Mouse (Mus musculus): ENCODE measurements around the gene Foxs1. TPM values are rescaled to one million over a fixed set of nuclear protein-coding genes. Genes with fewer than 3 reads are reported as not detected.

Gene Foxs1
- polyA plus RNA-seq, 1 experiment: 4.6 TPM

DNA sequence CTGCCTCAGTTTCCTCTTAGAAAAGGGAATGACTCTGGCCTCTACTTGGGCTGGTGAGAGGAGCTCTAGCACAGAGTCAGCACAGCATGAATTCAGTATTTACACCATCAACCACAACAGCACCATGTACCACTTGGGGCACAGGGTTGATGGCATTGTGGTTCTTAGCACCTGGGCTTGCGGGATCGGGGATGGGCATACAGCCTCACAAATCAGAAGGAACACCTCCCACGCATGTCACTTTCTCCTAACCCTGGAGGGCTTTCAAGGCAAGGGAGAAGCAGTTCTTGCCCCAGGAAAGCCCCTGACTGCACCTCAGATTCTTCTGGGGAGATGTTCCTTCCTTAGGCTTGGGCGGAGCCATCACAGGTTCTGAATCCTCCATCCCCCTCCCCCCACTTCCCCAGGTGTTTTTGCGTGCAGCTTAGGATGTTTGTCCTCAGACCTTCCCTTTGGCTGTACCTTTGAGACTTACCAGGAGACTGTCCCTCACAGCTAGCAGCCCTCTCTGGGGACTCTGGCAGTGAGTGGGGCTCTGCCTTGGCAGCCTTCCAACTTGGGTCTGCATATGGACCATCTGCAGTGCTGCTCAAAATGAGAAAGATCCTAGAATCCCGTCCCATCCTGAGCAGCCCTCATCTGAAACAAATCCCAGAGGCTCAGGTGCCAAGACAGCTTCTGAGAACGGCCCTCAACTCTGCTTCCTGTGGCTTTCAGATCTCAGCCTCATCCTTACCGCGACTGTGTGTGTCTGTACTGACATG, 26.6 kb downstream of the Foxs1 start:
- H3K36me3 ChIP-seq (replicated peaks; ENCODE audit: low read length): no peaks in the 10 kb centered on the region
- peaks cover 76% of the 10 kb centered on the region for H3K27me3 ChIP-seq (replicated peaks)
- TF ChIP-seq FLI1 (IDR thresholded peaks at IDR 0.05; ENCODE audit: low read length) (no peak), GATA1 (IDR thresholded peaks at IDR 0.05; ENCODE audit: borderline replicate concordance, low read length) (no peak)

GRCm38 (mm10) chr2:152905036-152905829, 27.8 kb downstream of the Foxs1 start:
- TF ChIP-seq FLI1 (IDR thresholded peaks at IDR 0.05; ENCODE audit: low read length): no peak
- TF ChIP-seq GATA1 (IDR thresholded peaks at IDR 0.05; ENCODE audit: borderline replicate concordance, low read length): no peak
- Histone ChIP-seq H3K9me3 (peaks cover 19% of the 10 kb centered on the region), H3K4me1 (peaks cover 70% of the 10 kb centered on the region), H3K27me3 (replicated peaks) (peaks cover 69% of the 10 kb centered on the region), H3K36me3 (replicated peaks; ENCODE audit: low read length) (no peaks in the 10 kb centered on the region), H3K4me3 (replicated peaks) (peak overlapping the region; percentile 79)

More for the DNA sequence above, 26.6 kb downstream of the Foxs1 start:
- H3K9me3 ChIP-seq: peaks cover 19% of the 10 kb centered on the region
- H3K4me3 ChIP-seq (replicated peaks): no peak overlapping the region
- H3K4me1 ChIP-seq: peaks cover 70% of the 10 kb centered on the region

- Histone ChIP-seq H3K9me3 (peaks cover 13% of the 10 kb centered on the region), H3K4me1 (peaks cover 70% of the 10 kb centered on the region), H3K4me3 (replicated peaks) (peak overlapping the region; percentile 80), H3K27me3 (replicated peaks) (peaks cover 61% of the 10 kb centered on the region), H3K36me3 (replicated peaks; ENCODE audit: low read length) (peaks cover 5% of the 10 kb centered on the region)
- TF ChIP-seq FLI1 (IDR thresholded peaks at IDR 0.05; ENCODE audit: low read length) (no peak), GATA1 (IDR thresholded peaks at IDR 0.05; ENCODE audit: borderline replicate concordance, low read length) (no peak)
Measured at GRCm38 (mm10) chr2:152904127-152904643, 28.8 kb downstream of the Foxs1 start.

DNA sequence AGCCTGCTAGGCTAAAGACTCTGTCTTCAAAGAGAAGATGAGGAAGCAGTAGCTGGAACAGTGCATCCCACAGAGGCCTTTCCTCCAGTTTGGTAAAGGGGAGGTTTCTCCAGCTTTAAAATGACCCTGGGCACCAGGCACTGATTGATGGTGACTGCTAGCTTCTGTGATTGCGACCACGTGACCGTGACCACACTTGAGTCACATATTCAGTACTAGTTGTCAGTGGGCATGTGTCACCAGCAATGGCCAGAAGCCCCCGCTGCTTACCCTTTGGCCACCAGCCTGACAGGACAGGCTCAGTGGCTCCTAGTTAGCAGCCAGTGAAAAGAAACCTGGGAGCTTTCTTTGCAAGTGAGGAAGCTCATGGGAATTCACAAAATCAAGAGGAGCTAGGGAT, 29.4 kb downstream of the Foxs1 start:
- Histone ChIP-seq H3K27me3 (replicated peaks) (peaks cover 56% of the 10 kb centered on the region), H3K36me3 (replicated peaks; ENCODE audit: low read length) (peaks cover 9% of the 10 kb centered on the region)
- TF ChIP-seq FLI1 (IDR thresholded peaks at IDR 0.05; ENCODE audit: low read length) (no peak), GATA1 (IDR thresholded peaks at IDR 0.05; ENCODE audit: borderline replicate concordance, low read length) (no peak)

GRCm38 (mm10) chr2:152902658-152903057, 30.4 kb downstream of the Foxs1 start:
- no peak overlapping the region for H3K4me3 ChIP-seq (replicated peaks)
- peaks cover 46% of the 10 kb centered on the region for H3K27me3 ChIP-seq (replicated peaks)
- H3K36me3 ChIP-seq (replicated peaks; ENCODE audit: low read length): peaks cover 10% of the 10 kb centered on the region
- TF ChIP-seq FLI1 (IDR thresholded peaks at IDR 0.05; ENCODE audit: low read length) (no peak), GATA1 (IDR thresholded peaks at IDR 0.05; ENCODE audit: borderline replicate concordance, low read length) (no peak)
- H3K9me3 ChIP-seq: no peaks in the 10 kb centered on the region
- peaks cover 61% of the 10 kb centered on the region for H3K4me1 ChIP-seq

More for the DNA sequence above, 29.4 kb downstream of the Foxs1 start:
- H3K4me3 ChIP-seq (replicated peaks): peak overlapping the region; percentile 62
- H3K9me3 ChIP-seq: peaks cover 8% of the 10 kb centered on the region
- peaks cover 69% of the 10 kb centered on the region for H3K4me1 ChIP-seq

- H3K27me3 ChIP-seq (replicated peaks): peaks cover 33% of the 10 kb centered on the region
- no peaks in the 10 kb centered on the region for H3K9me3 ChIP-seq
- H3K4me1 ChIP-seq: peaks cover 47% of the 10 kb centered on the region
- H3K4me3 ChIP-seq (replicated peaks): peak overlapping the region; percentile 46
- peaks cover 20% of the 10 kb centered on the region for H3K36me3 ChIP-seq (replicated peaks; ENCODE audit: low read length)
- no peak for TF ChIP-seq FLI1 (IDR thresholded peaks at IDR 0.05; ENCODE audit: low read length)
- no peak for TF ChIP-seq GATA1 (IDR thresholded peaks at IDR 0.05; ENCODE audit: borderline replicate concordance, low read length)
Measured at GRCm38 (mm10) chr2:152901296-152901695, 31.7 kb downstream of the Foxs1 start.

DNA sequence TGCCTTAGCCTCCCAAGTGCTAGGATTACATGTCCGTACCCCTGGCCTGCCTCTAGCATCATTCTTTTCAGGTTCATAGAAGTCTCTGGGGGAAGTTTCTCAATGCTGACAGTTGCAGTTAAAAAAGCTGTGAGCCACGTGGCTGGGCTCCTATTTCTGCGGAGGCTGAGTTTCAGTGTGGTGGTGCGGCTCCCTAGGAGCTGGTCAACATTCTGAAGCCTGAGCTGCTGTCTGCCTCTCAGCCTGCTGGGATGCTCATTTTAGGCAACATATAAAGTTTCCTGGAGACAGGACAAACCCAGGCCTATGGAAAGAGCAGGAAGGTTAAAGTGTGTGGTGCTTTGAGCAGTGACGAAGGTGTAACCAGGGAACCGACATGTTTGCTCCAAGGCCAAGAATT, 34.0 kb downstream of the Foxs1 start:
- H3K4me3 ChIP-seq (replicated peaks): no peak overlapping the region
- peaks cover 43% of the 10 kb centered on the region for H3K36me3 ChIP-seq (replicated peaks; ENCODE audit: low read length)

GRCm38 (mm10) chr2:152896926-152897325, 36.1 kb downstream of the Foxs1 start:
- TF ChIP-seq GATA1 (IDR thresholded peaks at IDR 0.05; ENCODE audit: borderline replicate concordance, low read length) (no peak), FLI1 (IDR thresholded peaks at IDR 0.05; ENCODE audit: low read length) (no peak)
- peaks cover 10% of the 10 kb centered on the region; the same call in 1 of the 2 replicates for H3K4me1 ChIP-seq
- H3K36me3 ChIP-seq (replicated peaks; ENCODE audit: low read length): peaks cover 64% of the 10 kb centered on the region

More for the DNA sequence above, 34.0 kb downstream of the Foxs1 start:
- peaks cover 24% of the 10 kb centered on the region for H3K4me1 ChIP-seq
- peaks cover 27% of the 10 kb centered on the region for H3K27me3 ChIP-seq (replicated peaks)
- TF ChIP-seq GATA1 (IDR thresholded peaks at IDR 0.05; ENCODE audit: borderline replicate concordance, low read length) (no peak), FLI1 (IDR thresholded peaks at IDR 0.05; ENCODE audit: low read length) (no peak)
- H3K9me3 ChIP-seq: no peaks in the 10 kb centered on the region

GRCm38 (mm10) chr2:152895834-152896233, 37.2 kb downstream of the Foxs1 start:
- Histone ChIP-seq H3K9me3 (no peaks in the 10 kb centered on the region), H3K4me3 (replicated peaks) (no peak overlapping the region), H3K4me1 (no peaks in the 10 kb centered on the region; the same call in 1 of the 2 replicates), H3K27me3 (replicated peaks) (peaks cover 3% of the 10 kb centered on the region), H3K36me3 (replicated peaks; ENCODE audit: low read length) (peaks cover 74% of the 10 kb centered on the region)
- TF ChIP-seq GATA1 (IDR thresholded peaks at IDR 0.05; ENCODE audit: borderline replicate concordance, low read length) (no peak), FLI1 (IDR thresholded peaks at IDR 0.05; ENCODE audit: low read length) (no peak)

More at GRCm38 (mm10) chr2:152896926-152897325, 36.1 kb downstream of the Foxs1 start:
- H3K4me3 ChIP-seq (replicated peaks): no peak overlapping the region
- H3K27me3 ChIP-seq (replicated peaks): peaks cover 12% of the 10 kb centered on the region
- no peaks in the 10 kb centered on the region for H3K9me3 ChIP-seq
